Mouse (Mus musculus) frontal cortex, adult 2 months (tissue): Measurements from ENCODE around the gene Wsb1. TPM values are rescaled to one million over a fixed set of nuclear protein-coding genes. Genes with fewer than 3 reads are reported as not detected.
"Not testable (repeated sequence)": the region's sequence is repeated elsewhere in the genome, so short reads cannot be mapped to it uniquely, and the experiment has no call there.

Source experiments
- DNase-seq, 2 experiments: peaks; one replicate each; pipeline ENCODE4 v3.0.0; 2022; ENCODE audit warnings: low spot score in 1 of 2; ENCODE audit errors: extremely low spot score in 1 of 2
- polyA plus RNA-seq: library from polyadenylated mRNA; depleted of rRNA; stranded (reverse); fragments of >200 nt; gene quantifications from 2 replicates; pipeline ENCODE4 v1.2.3, GENCODE M21; 2012; rRNA removed

The Wsb1 gene
- 272 and 315 TPM in 2 replicates for polyA plus RNA-seq

- peak; percentile 87 to 95 for DNase-seq
Measured at GRCm38 (mm10) chr11:79254391-79255098, at the start of gene Wsb1. Wsb1 (minus strand) TSS chr11:79254671.

DNA sequence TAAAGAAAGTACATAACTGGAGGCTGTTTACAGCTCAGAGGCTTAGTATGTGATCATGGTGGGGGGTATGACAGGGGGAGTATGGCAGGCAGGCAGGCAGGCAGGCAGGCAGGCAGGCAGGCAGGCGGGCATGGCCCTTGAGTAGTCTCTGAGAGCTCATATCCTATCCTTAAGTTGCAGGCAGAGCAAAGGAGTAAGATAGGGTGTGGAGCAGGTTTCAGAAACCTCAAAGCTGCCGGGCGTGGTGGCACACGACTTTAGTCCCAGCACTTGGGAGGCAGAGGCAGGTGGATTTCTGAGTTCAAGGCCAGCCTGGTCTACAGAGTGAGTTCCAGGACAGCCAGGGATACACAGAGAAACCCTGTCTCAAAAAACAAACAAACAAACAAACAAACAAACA lies 49.8 kb upstream of the Wsb1 start:
- not testable (repeated sequence) for DNase-seq

DNA sequence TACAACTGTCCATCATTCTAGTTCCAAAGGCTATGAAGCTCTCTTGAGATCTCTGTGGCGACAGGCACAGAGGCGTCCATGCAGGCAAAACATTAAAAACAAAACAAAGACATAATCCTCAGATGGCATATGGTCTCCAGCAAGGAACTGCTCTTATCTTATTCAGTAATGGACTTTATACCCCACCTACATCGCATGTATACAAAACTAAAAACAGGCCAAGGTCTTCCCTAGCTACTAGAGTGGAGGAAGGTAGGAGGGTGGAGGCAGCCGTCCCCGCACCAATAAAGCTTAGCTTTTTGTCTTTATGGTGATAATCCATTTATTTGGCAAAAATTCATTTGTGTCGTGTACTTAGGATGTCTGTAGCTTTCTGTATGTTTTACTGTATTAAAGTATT lies 48.6 kb upstream of the Wsb1 start:
- no peak for DNase-seq

DNA sequence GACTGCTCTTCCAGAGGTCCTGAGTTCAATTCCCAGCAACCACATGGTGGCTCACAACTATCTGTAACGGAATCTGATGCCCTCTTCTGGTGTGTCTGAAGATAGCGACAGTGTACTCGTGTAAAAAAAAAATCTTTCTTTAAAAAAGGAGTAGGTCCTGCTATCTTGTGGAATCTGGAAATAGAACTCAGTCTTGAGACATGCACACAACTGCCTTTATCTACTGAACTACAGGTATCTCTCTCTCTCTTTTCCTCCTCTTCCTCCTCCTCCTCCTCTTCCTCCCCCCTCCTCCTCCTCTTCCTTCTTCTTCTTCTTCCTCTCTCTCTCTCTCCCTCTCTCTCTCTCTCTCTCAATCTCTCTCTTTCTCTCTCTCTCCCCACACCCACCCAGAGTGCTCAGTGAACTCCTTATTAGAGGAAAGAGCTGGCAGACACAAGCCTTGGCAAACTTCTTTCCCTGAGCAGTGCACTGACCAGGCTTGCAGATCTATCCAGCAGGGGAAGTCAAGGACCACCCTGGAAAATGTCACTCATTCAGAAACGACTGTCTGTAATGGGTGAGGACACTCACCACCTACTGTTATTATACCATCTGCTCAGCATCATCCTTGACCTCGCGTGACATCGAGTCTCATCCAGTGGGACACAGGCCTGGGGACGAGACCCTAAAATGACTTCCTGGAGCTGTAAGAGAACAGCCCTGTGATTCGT lies 45.4 kb upstream of the Wsb1 start:
- no peak for DNase-seq

- no peak for DNase-seq
Measured at GRCm38 (mm10) chr11:79296856-79297491, 42.5 kb upstream of the Wsb1 start, which contains the start of gene Gm9964. Gm9964 (minus strand) TSS chr11:79296906.

DNA sequence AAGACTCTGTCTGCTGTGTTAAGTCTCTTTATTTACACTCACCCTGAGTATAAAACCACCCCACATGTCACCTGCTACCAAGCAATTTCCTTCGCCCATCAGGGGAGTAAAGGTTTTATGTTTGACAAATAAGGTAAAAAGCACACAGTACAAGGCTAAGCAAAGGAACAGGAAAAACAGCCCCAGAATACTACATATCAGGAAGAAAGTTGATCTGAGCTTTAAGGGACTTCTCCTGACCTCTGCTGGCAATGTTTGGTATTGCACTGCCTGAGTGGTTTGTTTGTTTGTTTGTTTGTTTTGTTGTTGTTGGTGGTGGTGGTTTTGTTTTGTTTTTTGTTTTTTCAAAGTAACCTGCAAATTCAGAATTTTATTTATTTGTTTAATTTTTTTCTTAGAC lies 41.7 kb upstream of the Wsb1 start:
- DNase-seq, result peak in 1 of 2 experiments; percentile 69

- no peak for DNase-seq
Measured at GRCm38 (mm10) chr11:79293971-79294370, 39.5 kb upstream of the Wsb1 start.

DNA sequence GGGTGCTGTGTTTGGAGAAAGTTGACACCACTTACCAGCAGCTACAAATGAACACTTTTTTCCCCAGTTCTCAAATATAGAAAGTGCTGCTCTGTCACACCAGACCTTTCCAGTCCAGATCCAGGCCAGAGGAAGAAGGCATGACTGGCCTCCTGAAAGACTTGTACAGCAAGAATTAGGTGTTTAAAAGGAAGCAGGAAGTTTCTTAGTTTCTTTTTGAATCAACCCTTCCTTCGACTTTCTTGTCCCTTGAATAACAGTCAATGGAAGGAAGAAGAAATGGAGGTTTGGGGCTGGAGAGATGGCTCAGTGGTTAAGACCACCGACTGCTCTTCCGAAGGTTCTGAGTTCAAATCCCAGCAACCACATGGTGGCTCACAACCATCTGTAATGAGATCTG lies 38.6 kb upstream of the Wsb1 start:
- no peak for DNase-seq

- no peak for DNase-seq
Measured at GRCm38 (mm10) chr11:79292130-79292529, 37.7 kb upstream of the Wsb1 start.

DNA sequence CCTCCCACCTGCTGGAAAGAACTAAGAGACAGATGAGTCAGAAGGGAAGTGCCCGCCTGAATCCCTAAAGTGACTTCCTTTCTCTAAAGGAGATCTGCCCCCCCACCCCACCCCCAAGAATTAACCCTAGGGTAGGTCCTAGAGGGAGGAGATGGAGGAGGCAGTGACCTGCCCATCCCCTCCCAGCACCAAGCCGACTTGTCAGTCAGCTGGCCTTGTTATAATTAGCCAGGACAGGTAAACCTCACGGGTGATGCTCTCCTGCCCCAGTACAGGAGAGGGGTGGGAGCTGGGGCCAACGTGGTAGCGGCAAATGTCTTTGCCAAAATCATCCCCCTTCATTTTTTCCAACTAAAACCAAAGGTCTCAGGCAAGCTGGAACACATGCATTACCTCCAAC lies 37.2 kb upstream of the Wsb1 start:
- DNase-seq, result no peak

DNA sequence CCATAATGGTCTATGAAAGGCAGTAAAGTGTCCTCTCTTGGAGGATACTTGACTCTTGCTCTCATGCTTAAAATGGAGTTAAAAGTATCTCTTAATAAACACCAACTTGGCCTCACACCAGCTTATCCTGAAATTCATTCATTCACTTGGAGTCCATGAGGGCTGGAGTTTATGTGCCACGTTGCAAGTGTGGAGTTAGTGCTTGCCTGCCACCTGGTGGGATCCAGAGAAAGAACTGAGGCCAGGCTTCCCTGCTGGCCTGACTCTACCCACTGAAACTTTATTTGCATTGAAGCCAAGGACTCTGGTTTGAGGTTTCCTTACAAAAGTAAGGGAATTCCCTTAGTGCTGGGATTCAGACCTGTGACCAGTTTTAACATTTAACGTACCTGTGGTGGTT lies 36.0 kb upstream of the Wsb1 start:
- DNase-seq, result peak in 1 of 2 experiments; percentile 48

DNA sequence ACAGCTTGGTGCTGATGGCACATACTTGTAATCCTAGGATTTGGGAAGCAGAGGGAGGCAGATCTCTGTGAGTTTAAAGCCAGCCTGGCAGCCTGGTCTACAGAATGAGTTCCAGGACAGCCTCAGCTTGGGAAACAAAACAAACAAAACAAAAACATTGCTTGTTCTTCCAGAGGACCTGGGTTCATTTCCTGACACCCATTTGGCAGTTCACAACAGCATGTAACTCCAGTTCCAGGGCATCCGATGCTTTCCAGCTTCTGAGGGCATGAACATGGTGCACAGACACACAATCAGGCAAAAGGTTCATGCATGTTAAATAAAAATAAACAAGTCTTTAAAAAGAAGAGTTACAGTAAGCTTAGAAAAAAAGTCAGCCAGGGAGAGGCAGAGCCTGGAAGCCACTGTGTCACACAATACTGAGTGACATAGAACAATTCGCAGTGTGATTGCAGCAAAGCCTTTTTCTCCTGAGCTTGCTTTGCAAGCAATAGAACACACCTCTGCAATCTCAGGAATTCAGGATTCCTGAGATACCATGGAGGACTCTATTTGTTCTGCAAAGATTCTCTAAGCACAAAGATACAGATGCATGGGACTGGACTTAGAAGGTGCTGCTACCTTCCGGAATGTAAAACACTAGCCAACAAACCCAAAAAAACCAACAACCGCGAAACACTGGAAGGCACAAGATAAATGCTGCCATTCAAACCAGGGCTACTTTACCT lies 34.6 kb upstream of the Wsb1 start:
- DNase-seq, result no peak

DNA sequence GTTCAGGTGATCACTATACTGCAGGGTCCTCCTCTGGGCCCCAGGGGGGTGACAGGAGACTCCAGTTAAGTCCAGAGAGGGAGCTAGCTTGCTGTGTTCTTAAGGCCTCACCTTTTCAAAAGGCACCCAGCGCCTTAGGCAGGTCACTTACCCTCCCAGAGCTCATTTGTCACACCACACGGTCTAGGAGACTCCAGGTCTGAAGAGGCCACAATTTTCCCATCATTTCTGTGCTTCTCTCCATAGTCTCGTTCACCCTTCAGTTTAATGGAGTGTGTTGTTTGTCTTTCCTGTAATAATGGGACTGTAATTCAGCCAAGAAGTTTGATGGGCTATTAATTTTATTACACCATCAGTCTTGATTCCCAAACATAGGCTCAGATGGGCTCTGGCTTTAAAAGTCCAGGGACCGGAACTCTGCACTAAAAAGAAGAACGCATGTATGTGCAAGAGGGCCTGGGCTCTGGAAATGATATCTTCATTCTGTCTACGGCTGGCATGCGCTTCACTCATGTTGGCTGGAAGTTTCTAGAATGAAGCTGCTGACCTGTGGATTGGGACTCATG lies 33.9 kb upstream of the Wsb1 start:
- no peak for DNase-seq

DNA sequence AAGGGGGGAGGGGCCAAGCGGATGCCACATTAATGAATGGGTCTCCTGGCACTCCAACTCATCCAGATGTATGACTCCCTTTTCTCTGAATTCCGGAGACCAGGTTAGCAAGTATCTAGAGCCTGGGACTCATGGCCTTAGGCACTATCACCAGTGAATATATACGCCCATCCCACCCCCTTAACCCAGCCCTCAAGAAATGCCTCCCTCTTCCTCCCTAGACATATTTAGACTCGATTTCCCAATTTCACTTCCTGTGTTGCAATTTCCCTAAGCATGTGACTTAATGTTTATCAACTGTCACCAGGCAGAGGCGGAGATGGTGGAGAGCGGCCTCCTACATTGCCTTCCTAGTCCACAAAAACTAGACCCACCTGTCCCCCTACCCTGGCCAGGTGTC lies 33.0 kb upstream of the Wsb1 start:
- DNase-seq, result no peak

DNA sequence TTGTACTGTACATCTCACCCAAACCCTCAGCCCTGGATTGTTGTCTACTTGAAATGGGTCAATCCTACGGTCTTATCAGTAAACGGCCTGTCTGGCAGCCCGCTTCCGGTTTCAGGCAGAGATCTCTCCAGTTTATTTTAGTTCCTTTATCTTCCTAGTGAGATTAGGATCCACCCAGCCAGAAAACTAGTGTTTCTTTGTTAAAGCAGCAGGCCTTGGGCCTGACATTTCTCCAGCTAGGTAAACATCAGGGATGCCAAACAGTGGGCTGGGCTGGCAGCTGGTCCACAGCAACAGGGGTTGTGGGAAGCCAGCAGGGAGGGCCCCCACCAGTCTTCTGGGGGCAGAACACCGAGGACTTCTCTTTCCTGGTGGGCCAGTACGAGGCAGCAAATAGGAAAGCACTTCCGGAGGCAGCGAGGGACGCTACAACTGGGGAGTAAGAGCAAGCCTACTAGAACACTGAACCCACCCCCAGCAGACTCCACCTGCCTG lies 31.9 kb upstream of the Wsb1 start:
- no peak for DNase-seq

- no peak for DNase-seq
Measured at GRCm38 (mm10) chr11:79283350-79284030, 29.0 kb upstream of the Wsb1 start.

DNA sequence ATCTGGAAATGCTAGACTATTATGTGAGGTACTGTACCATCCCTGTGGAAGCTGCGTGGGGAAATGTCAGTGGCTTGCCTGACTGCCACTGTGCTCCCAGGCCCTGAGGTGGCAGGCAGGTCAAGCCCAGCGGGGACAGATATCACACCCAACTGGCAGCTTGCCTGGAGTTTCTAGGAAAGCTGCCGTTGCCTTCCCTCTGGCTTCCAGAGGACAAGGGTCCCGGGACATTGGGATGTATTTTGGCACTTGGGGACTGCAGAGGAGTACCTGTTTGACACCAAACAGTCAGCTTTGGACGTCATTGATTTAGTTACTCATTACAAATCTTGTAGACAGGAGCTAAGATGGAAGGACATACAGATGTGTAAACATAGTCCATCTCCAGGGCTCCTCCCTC lies 26.9 kb upstream of the Wsb1 start:
- DNase-seq, result no peak

DNA sequence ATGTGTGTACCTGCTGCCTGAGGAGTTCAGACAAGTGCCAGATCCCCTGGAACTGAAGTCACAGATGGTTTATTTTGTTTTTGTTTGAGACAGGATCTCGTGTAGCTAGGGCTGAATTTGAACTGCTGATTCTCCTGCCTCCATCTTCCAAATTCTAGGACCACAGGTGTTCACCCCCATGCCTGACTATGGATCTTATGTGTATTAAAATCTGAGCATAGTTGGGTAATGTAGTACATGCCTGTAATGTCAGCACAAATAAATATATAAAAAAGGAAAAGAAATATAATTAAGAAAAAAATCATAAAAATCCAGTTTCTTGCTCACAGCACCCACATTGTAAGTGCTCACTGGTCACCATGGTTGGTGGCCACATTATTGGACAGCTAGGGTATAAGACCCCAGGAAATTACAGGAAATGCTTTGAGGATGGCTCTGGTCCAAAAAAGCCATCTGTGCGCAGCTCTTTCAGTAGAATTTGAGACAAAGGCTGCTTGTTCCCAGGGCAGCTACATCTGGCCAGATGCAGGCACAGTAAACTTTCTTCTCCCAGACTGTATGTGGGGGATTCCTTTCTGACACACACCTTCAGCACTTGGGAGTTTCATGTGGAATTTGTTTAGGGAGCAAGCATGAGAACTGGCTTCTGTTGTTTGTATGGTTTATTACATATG lies 25.4 kb upstream of the Wsb1 start:
- no peak for DNase-seq

GRCm38 (mm10) chr11:79273757-79274156 lies 19.3 kb upstream of the Wsb1 start:
- no peak for DNase-seq
